Mouse (Mus musculus) CD4-positive helper T cell, adult 2 months (primary cell): ENCODE measurements around the gene Tas2r113.
"Not testable (repeated sequence)": the region's sequence is repeated elsewhere in the genome, so short reads cannot be mapped to it uniquely, and the experiment has no call there.

Experiments
- DNase-seq: peaks from one replicate; pipeline ENCODE4 v3.0.0-alpha.2; 2012; ENCODE audit warnings: low read depth, missing footprints, low spot score

Tas2r113 gene

DNA sequence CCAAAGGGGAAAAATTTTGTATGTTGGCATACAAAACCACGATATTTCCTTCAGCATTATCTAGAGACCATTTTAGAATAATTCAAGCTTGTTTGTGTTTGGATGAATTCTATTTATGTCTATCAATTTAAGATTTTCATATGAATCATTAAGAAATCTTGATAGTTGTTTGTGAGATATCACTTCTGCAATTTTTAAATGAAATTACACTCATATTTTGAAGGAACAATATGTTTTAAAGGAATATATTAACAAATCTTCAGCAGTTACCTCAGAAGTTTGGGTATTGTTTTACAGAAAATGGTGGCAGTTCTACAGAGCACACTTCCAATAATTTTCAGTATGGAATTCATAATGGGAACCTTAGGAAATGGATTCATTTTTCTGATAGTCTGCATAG, at the start of gene Tas2r113:
Gene Tas2r113, plus strand, starts transcription at position 301 of the 400 bp plus-strand sequence.
- no peak for DNase-seq

DNA sequence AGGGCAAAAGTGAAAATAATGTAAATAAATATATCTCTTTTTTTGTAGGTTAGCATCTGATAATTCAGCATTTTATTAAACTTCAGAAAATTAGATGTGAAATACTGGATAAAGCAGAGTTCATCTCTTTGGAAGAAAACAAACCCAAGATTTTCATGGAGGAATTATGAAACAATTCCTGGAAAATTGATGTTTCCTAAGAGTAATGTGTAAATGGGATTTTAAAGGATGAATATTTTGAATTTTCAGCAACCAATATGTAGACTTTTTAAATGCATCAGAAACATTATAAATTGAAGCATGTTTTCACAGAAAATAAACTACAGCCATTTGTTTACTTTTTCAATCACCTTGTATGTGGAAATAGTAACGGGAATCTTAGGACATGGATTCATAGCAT, 46.0 kb upstream of the Tas2r113 start, which contains the start of gene Tas2r123:
Gene Tas2r123, plus strand, starts transcription at position 301 of the 400 bp plus-strand sequence.
- DNase-seq: no peak

DNA sequence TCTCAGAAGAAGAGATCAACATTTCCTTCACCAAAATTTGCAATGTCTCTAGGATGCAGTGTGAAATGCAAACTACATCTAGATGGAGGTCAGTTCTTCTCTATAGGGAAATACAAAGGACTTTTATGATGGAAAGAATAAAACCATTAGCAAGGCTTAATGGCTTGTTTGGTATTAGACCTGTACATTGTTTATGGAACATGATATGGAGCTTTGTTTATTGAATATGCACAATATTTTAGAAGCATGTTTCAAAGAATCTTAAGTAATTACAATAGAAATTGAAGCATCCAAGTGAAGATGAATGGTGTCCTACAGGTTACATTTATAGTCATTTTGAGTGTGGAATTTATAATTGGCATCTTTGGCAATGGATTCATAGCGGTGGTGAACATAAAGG, 37.7 kb upstream of the Tas2r113 start, which contains the start of gene Tas2r116:
Gene Tas2r116, plus strand, starts transcription at position 301 of the 400 bp plus-strand sequence.
- DNase-seq: no peak

DNA sequence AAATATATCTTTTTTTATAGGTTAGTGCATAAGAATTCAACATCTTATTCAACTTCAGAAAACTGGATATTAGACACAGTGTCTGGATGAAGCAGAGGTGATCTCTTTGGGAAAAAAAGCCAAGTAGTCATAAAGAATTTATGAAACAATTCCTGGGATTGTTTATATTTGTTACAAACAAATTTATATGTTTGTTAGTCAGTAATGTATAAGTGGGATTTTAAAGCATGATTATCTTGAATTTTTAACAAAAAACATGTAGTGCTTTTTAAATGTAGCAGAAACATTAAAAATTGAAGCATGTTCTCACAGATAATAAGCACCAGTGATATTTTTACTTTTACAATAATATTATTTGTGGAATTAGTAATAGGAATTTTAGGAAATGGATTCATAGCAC, 25.1 kb upstream of the Tas2r113 start, which contains the start of gene Tas2r110:
Gene Tas2r110, plus strand, starts transcription at position 301 of the 400 bp plus-strand sequence.
- DNase-seq: no peak

DNA sequence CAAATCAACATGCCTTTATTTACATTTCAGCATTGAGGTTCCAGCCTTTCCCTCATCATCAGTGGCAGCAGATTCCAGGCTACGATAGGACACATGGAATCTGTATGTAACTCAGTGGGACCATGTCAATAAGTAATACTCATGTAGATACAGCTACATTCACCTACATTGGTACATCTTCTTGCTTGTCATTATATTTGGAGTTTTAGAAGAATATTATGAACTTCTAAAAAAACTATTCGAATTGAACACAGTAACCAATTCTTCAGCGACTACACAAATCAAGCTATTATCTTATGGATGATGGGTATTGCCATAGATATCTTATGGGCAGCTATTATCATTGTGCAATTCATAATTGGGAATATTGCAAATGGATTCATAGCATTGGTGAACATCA, 16.5 kb downstream of the Tas2r113 start, which contains the start of gene Tas2r125:
Gene Tas2r125, plus strand, starts transcription at position 301 of the 400 bp plus-strand sequence.
- DNase-seq: no peak

DNA sequence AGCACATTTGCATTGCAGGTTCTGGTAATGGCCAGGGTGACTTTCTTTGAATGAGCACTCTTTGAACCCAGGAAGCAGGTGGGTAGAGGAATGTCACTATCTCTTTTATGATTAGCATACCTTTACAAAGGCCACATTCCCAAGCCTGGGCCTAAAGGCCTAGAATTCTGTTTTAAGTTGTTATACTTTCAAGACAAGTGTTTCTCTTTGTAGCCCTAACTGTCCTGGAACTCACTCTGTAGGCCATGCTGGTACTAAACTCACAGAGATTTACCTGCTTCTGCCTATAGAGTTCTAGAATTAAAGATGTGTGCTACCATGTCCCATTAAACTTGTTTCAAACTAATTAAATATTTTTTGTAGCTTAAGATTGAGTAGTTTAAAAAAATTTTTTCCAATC, 48.6 kb downstream of the Tas2r113 start:
- not testable (repeated sequence) for DNase-seq
